Mouse (Mus musculus) ES-E14 (cell line): ENCODE results near the gene Csrnp3. TPM values are rescaled to one million over a fixed set of nuclear protein-coding genes. Genes with fewer than 3 reads are reported as not detected.
"Not testable (repeated sequence)": the region's sequence is repeated elsewhere in the genome, so short reads cannot be mapped to it uniquely, and the experiment has no call there.

Experiments used
- DNase-seq: peaks from one replicate; pipeline ENCODE4 v3.0.0-alpha.2; 2013; ENCODE audit warnings: low read depth, low spot score
- H3K27ac ChIP-seq: 2 replicates; pipeline ENCODE4 v1.5.1; 2012; ENCODE audit warnings: low read depth, mild to moderate bottlenecking, low read length, moderate library complexity, mixed read lengths; ENCODE audit not compliant: poor library complexity, insufficient read depth, severe bottlenecking
- H3K36me3 ChIP-seq: 2 replicates; pipeline ENCODE4 v1.6.1; 2012; ENCODE audit warnings: mild to moderate bottlenecking, low read length, moderate library complexity, mixed read lengths; ENCODE audit not compliant: control insufficient read depth, poor library complexity, insufficient read depth, severe bottlenecking
- H3K4me1 ChIP-seq, 2 experiments: fragments of 150-350 bp in 1 of 2; sonication (generic) in 1 of 2; 2 replicates each; pipeline ENCODE4 v1.6.1; 2012; ENCODE audit warnings: low read length in 2 of 2, mild to moderate bottlenecking in 1 of 2, mixed read lengths in 1 of 2; ENCODE audit not compliant: control insufficient read depth in 2 of 2, insufficient read depth in 2 of 2, poor library complexity in 1 of 2
- H3K4me3 ChIP-seq, 2 experiments: fragments of 150-350 bp in 1 of 2; sonication (generic) in 1 of 2; 2 replicates each; pipeline ENCODE4 v1.5.1; 2012; ENCODE audit warnings: low read length in 2 of 2, low read depth in 1 of 2, mild to moderate bottlenecking in 1 of 2, mixed read lengths in 1 of 2; ENCODE audit not compliant: insufficient read depth in 1 of 2, poor library complexity in 1 of 2, severe bottlenecking in 1 of 2
- H3K9ac ChIP-seq: 2 replicates; pipeline ENCODE4 v1.6.1; 2012; ENCODE audit warnings: low read depth, mild to moderate bottlenecking, low read length, mixed read lengths; ENCODE audit not compliant: poor library complexity, insufficient read depth, severe bottlenecking
- H3K9me3 ChIP-seq: fragments of 150-350 bp; sonication (generic); 2 replicates; pipeline ENCODE4 v1.6.1; 2012; ENCODE audit warnings: low read depth, mild to moderate bottlenecking, low read length; ENCODE audit not compliant: control insufficient read depth, insufficient read depth
- CHD2 ChIP-seq: IDR thresholded peaks from 2 replicates; pipeline ENCODE4 v1.6.1; 2014; ENCODE audit warnings: mild to moderate bottlenecking, low read depth, low read length, inconsistent platforms
- HCFC1 ChIP-seq: IDR thresholded peaks from 2 replicates; pipeline ENCODE4 v1.6.1; 2012; ENCODE audit warnings: low read length, inconsistent platforms, borderline replicate concordance; ENCODE audit not compliant: insufficient read depth
- MAFK ChIP-seq: IDR thresholded peaks from 2 replicates; pipeline ENCODE4 v1.6.1; 2014; ENCODE audit warnings: mild to moderate bottlenecking, low read depth, low read length, inconsistent platforms; ENCODE audit not compliant: insufficient read depth
- ZC3H11A ChIP-seq: IDR thresholded peaks from 2 replicates; pipeline ENCODE4 v1.6.1; 2012; ENCODE audit warnings: low read depth, mild to moderate bottlenecking, inconsistent platforms, low read length, borderline replicate concordance
- ZNF384 ChIP-seq: IDR thresholded peaks from 2 replicates; pipeline ENCODE4 v1.6.1; 2012; ENCODE audit warnings: low read depth, low read length, inconsistent platforms
- in situ Hi-C, 2 experiments: fragments of 600-800 bp; cut with MboI; formaldehyde crosslinking; loops; one replicate each; pipeline ENCODE4 v1.15.1; 2025; ENCODE audit warnings: low sequenced_read_pairs in 2 of 2, inconsistent platforms in 1 of 2; ENCODE audit not compliant: unreplicated experiment in 2 of 2
- total RNA-seq: library from RNA; depleted of rRNA; stranded (reverse); fragments of 300-350 nt; gene quantifications from 2 replicates; pipeline ENCODE4 v1.2.3, GENCODE M21; 2012; rRNA removed

Csrnp3 gene
- 4.3 and 7.1 TPM in 2 replicates for total RNA-seq

GRCm38 (mm10) chr2:65845551-65845950 is at the start of gene Csrnp3:
TSS of gene Csrnp3 (plus strand) at chr2:65845767.
- no peaks in the 10 kb centered on the region for H3K9me3 ChIP-seq
- peaks cover 4 to 11% of the 10 kb centered on the region in 2 experiments; a peak in 3 of 4 replicates for H3K4me1 ChIP-seq
- DNase-seq = peak; percentile 54
- H3K9ac ChIP-seq = no peak within 1 kb of the TSS; the same call in 1 of the 2 replicates
- no peak for TF ChIP-seq HCFC1
- TF ChIP-seq ZC3H11A = no peak
- TF ChIP-seq CHD2 = no peak
- no peak for TF ChIP-seq ZNF384
- no peak for TF ChIP-seq MAFK
- H3K4me3 ChIP-seq = peak within 1 kb of the TSS; percentile 46 to 62; a peak in 3 of 4 replicates
- in situ Hi-C loops = no loop called here
- H3K27ac ChIP-seq = no peak within 1 kb of the TSS
- no peaks in the 10 kb centered on the region for H3K36me3 ChIP-seq

- Histone ChIP-seq H3K4me1 (no peaks in the 10 kb centered on the region), H3K27ac (no peak overlapping the region), H3K9ac (no peak overlapping the region), H3K36me3 (no peaks in the 10 kb centered on the region), H3K4me3 (no peak overlapping the region), H3K9me3 (no peaks in the 10 kb centered on the region)
- in situ Hi-C loops = no loop called here
- DNase-seq = no peak
- TF ChIP-seq MAFK = no peak
- no peak for TF ChIP-seq HCFC1
- TF ChIP-seq ZC3H11A = no peak
- no peak for TF ChIP-seq CHD2
- no peak for TF ChIP-seq ZNF384
These were observed 44.4 kb upstream of the Csrnp3 start for GRCm38 (mm10) chr2:65801054-65801709.

- H3K4me1 ChIP-seq = no peaks in the 10 kb centered on the region
- no peak for TF ChIP-seq HCFC1
- no peak for TF ChIP-seq MAFK
- no peak for TF ChIP-seq ZNF384
- in situ Hi-C loops = no loop called here
- H3K9ac ChIP-seq = no peak overlapping the region
- DNase-seq = no peak
- H3K9me3 ChIP-seq = no peaks in the 10 kb centered on the region
- H3K36me3 ChIP-seq = no peaks in the 10 kb centered on the region
- H3K4me3 ChIP-seq = no peak overlapping the region
- no peak overlapping the region for H3K27ac ChIP-seq
These were observed 39.0 kb upstream of the Csrnp3 start for GRCm38 (mm10) chr2:65806556-65806955.

GRCm38 (mm10) chr2:65811203-65811602 is 34.4 kb upstream of the Csrnp3 start:
- H3K9me3 ChIP-seq, H3K27ac ChIP-seq, in situ Hi-C loops, H3K4me3 ChIP-seq, H3K4me1 ChIP-seq, DNase-seq, H3K9ac ChIP-seq, H3K36me3 ChIP-seq: not testable (repeated sequence)
